Mouse (Mus musculus) lung, adult 2 months (tissue): ENCODE measurements around the gene Iqschfp. TPM values are rescaled to one million over a fixed set of nuclear protein-coding genes. Genes with fewer than 3 reads are reported as not detected.
A peak's percentile ranks its signal among the peaks of the same experiment; 100 is the strongest.

Experiments
- DNase-seq: peaks from one replicate; pipeline ENCODE4 v3.0.0; 2022
- H3K4me1 ChIP-seq: fragments of 200-500 bp; 2 replicates; pipeline ENCODE4 v1.6.1; 2011; ENCODE audit warnings: low read length; ENCODE audit not compliant: control insufficient read depth, insufficient read depth
- H3K4me3 ChIP-seq: fragments of 200-500 bp; replicated peaks from 2 replicates; pipeline ENCODE3; 2011; ENCODE audit warnings: low read depth, mild to moderate bottlenecking, control low read depth, low read length; ENCODE audit errors: extremely low read depth
- CTCF ChIP-seq: fragments of 200-500 bp; IDR thresholded peaks from 2 replicates; pipeline ENCODE4 v1.5.1; 2011; ENCODE audit warnings: mild to moderate bottlenecking, low read length, control low read depth; ENCODE audit not compliant: insufficient read depth
- POLR2A ChIP-seq: fragments of 200-500 bp; IDR thresholded peaks from 2 replicates; pipeline ENCODE4 v1.6.1; 2011; ENCODE audit warnings: low read depth, mild to moderate bottlenecking, control low read depth, low read length, borderline replicate concordance; ENCODE audit errors: extremely low read depth
- WGBS: fragments of 180-500 bp; shearing (Covaris S2); methylation state at CpG from one replicate; pipeline ENCODE4 v1.1.7; 2018; 5-methylcytosine and 5-hydroxymethylcytosine counted together
- polyA plus RNA-seq: library from polyadenylated mRNA; depleted of rRNA; stranded (reverse); fragments of >200 nt; gene quantifications from 2 replicates; pipeline ENCODE4 v1.2.3, GENCODE M21; 2012

Gene Iqschfp
- polyA plus RNA-seq, 1 experiment, result not detected

DNA sequence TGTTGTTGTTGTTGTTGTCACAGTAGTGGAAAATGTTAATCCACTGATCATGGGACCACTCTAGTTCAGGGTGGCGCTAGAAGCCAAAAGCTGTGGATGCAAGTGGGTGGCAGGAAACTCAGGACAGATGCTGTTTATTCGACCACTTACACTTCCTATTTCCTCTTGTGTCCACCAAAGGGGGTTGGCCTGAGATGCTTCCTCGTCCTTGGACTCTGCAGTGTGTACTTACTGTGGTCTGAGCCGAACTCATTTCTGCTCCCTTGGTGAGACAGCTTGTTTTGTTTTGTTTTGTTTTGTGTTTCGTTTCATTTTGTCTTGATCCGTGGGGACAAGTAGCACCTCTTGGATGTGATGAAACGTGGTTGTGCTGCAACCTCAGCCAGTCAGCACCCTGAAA is 750.9 kb downstream of the Iqschfp start:
- H3K4me3 ChIP-seq, result no peak overlapping the region
- DNase-seq, result no peak
- no peak for TF ChIP-seq CTCF
- WGBS, result 52% methylated on average over 7 of the region's 7 CpGs
- H3K4me1 ChIP-seq, result no peaks in the 10 kb centered on the region

DNA sequence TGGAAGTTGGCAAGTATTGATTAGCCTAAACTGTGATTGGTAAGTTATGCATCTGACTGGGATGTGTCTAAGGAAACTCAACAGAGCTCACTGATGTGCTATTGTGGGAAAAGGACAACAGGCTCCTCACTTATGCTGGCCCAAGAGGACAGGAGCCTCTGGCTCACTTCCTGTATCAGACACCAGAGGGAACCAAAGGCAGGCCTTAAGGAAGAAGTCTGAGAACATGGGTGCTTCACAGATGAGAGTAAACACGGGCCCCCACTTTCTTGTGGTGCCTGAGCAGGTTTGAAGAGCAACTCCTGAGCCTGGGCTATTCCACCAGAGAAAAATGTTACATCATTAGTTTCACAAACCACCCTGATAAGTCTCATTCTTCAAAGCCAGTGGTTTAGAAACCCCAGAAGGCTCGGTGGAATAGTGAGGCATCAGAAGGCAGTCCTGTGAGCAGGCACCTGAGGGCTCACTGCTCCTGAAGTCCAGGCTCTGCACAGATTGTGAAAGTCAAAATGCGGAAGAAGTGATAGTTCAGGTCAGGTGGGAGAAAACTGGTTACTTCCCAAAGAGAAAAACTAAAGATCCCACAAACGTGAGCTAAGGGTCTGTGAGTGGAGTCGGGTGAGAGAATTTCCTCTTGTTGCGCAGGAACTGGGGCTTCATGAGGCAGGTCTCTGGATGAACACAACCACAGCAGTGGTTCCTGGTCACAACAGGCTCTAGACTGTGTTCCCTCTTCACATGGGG is 754.5 kb downstream of the Iqschfp start:
- TF ChIP-seq POLR2A (no peak), CTCF (peak; percentile 45)
- peak; percentile 15 for DNase-seq
- H3K4me1 ChIP-seq, result no peaks in the 10 kb centered on the region
- WGBS, result 70% methylated on average over 6 of the region's 6 CpGs
- no peak overlapping the region for H3K4me3 ChIP-seq

DNA sequence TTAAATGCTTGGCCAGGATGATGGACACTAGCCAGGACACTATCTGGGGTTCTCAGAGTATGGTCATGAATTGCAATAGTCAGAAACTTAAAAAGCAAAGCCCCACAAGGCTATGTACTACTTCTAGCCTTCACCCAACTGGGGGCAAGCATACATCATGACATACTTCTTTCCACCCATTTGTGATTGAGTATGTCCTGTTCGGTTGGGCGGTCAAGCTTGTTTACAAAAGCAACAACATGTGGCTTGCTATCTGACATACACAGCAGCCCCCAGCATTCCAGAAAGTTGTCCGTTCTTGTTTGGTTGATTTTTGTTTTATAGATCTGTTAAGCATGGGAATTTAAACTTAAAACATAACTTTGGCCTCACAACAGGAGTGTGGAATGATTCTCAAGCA is 755.2 kb downstream of the Iqschfp start:
- Histone ChIP-seq H3K4me3 (no peak overlapping the region), H3K4me1 (no peaks in the 10 kb centered on the region)
- TF ChIP-seq CTCF (no peak), POLR2A (no peak)
- WGBS, result 63% methylated on average over 3 of the region's 3 CpGs
- no peak for DNase-seq

DNA sequence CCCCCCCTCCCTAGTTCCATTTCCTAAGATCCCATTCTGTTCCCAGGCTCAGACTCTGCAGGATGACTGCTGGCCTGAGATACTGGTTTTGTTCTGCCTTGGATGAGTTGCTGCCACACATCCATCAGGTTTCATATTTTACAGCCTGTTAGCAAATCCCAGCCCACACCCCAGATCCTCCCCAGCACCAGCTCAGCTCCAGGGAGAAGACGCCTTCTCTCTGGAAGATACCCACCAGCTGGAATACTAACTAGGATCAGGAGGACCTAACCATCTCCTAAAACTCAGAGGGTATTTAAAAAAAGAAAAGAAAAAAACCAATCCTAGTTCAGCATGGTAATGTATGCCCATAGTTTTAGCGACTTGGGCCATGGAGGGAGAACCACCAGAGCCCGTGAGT is 758.2 kb downstream of the Iqschfp start:
- WGBS, result 91% methylated on average over 3 of the region's 3 CpGs
- TF ChIP-seq CTCF (no peak), POLR2A (no peak)
- no peak overlapping the region for H3K4me3 ChIP-seq
- no peak for DNase-seq
- H3K4me1 ChIP-seq, result no peaks in the 10 kb centered on the region

DNA sequence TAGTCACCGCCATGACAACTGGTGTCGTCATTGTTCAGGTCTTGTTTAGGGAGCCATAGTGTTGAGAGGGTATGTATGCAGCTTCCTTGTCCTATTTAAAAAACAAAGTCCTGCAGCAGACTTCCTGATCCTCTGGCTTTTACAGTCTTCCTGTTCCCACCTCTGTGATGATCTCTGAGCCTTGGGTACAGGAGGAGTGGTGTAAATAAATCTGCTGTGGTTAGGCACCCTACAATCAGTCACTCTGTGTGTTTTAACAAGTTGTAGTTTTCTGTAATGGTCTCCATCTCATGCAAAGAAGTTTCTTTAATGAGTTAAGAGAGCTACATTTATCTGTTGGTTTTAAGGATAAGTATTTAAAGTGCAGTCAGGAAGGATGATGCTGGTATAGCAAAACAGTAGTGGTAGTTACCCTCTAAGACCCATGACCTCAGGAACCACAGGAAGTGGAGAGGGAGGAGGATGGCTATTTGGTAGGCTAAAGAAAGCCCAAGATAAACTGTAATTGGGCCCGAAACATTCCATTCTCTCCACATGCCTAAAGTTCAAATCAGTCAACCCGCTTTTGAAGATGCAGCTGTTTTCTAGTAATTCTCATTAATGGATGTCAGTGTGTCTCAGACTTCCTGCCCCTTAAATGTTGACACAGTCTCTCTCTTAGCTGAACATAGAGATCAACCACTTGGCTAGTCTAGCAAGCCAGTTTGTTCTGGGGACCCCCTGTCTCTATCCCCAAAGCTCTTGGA is 764.7 kb downstream of the Iqschfp start:
- H3K4me1 ChIP-seq, result no peaks in the 10 kb centered on the region; the same call in 1 of the 2 replicates
- WGBS, result 63% methylated on average over 4 of the region's 4 CpGs
- no peak for TF ChIP-seq CTCF
- TF ChIP-seq POLR2A, result no peak
- DNase-seq, result no peak
- H3K4me3 ChIP-seq, result no peak overlapping the region

DNA sequence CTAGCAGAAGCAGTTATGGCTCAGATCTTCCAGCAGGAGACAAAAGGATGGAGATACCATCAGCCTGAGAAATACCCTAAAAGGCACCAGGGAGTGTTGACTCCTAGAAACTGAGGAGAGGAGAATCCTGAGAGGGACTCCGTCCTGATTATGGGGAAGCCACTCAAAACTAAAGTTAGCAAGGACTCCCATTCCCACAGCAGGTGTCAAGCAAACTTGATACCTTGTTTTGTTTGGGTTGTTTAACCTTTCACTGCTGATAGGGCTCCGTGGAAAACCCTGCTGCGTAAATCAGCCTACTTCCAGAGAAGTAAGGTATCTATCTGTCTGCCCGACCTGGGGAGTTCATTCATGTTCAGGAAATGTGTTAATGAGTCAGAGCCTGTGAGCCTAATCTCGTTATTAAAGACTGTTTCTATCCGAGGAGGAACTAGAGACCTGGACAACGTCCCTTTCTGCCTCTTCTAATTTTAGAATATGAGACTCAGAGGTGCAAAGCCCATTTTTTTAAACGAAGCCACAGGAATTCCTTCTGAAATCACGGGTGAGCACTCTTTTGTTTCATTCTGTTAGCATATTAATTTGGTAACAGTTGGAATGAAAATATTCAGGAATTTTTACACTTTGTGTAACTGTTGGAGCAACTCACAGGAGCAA is 765.7 kb downstream of the Iqschfp start:
- no peak for DNase-seq
- TF ChIP-seq CTCF, result no peak
- no peak for TF ChIP-seq POLR2A
- Histone ChIP-seq H3K4me1 (no peaks in the 10 kb centered on the region; the same call in 1 of the 2 replicates), H3K4me3 (no peak overlapping the region)
- WGBS, result 30% methylated on average over 9 of the region's 9 CpGs

DNA sequence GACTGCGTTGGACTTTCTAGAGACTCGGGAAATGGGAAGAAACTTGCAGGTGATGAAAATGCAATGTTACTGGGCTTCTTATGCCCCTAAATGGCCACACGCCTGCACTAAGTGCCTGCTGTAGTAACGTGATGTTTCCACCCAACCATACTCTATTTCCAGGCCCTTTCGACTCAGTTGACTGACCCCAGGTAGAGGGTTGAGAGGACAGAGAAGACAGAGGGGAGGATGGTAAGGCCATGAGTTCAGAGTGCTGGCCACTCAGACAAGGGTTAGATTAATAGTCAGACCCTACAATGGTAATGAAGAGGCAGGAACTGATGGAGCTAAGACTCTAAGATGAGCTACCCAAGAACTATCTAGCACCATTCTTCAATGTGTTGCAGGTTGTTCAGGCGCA is 768.0 kb downstream of the Iqschfp start:
- Histone ChIP-seq H3K4me3 (no peak overlapping the region), H3K4me1 (no peaks in the 10 kb centered on the region; the same call in 1 of the 2 replicates)
- 98% methylated on average over 6 of the region's 6 CpGs for WGBS
- TF ChIP-seq POLR2A (no peak), CTCF (no peak)
- DNase-seq, result no peak

DNA sequence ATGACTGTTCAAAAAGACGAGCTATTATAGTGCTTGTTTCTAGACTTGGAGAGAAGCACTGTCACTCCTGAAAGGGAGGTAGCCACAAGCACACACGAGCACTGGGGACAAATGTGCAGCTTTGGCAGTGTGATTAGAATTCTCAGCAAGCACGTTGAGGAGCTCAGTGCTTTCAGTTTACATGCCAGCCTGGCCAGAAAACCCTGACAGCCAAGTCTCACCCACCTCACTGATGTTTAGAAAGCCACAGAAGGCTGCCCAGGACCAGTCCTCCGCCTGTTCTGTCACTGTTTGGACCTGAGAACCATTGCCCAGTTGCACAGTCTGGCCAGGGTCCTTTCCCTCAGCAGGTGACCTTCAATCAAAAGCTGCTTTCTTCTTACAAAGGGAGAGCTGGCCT is 768.5 kb downstream of the Iqschfp start:
- no peak overlapping the region for H3K4me3 ChIP-seq
- H3K4me1 ChIP-seq, result no peaks in the 10 kb centered on the region; the same call in 1 of the 2 replicates
- 49% methylated on average over 4 of the region's 4 CpGs for WGBS
- no peak for TF ChIP-seq POLR2A
- no peak for TF ChIP-seq CTCF
- DNase-seq, result no peak

DNA sequence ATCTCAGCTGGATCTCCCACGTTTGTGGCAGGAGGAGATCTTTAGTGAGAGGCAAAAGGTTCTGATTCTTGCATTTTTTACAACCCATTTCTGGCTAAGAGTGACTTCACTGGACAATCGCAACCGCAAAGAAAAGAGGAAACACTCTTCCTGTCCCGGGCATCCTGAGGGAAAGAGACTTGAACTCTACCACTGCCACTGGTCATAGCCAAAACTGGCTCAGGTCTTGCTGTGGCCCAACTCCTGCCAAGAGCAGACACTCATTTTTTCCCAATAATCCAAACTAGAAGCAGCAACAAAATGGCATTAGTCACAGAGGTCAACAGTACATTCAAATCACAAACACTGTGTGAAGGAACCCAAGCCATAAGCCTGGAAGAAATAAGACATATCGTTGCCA is 770.4 kb downstream of the Iqschfp start:
- no peak for TF ChIP-seq POLR2A
- no peak for TF ChIP-seq CTCF
- DNase-seq, result no peak
- WGBS, result 46% methylated on average over 5 of the region's 5 CpGs
- no peaks in the 10 kb centered on the region; the same call in 1 of the 2 replicates for H3K4me1 ChIP-seq
- H3K4me3 ChIP-seq, result no peak overlapping the region
